Mouse (Mus musculus) right cerebral cortex, adult 2 months (tissue): Measurements from ENCODE around the gene Foxn1.
A peak's percentile ranks its signal among the peaks of the same experiment; 100 is the strongest.

ENCODE experiments used
- DNase-seq, 2 experiments: peaks; one replicate each; pipeline ENCODE4 v3.0.0; 2021 to 2022; ENCODE audit warnings: low spot score in 2 of 2

Gene Foxn1

DNA sequence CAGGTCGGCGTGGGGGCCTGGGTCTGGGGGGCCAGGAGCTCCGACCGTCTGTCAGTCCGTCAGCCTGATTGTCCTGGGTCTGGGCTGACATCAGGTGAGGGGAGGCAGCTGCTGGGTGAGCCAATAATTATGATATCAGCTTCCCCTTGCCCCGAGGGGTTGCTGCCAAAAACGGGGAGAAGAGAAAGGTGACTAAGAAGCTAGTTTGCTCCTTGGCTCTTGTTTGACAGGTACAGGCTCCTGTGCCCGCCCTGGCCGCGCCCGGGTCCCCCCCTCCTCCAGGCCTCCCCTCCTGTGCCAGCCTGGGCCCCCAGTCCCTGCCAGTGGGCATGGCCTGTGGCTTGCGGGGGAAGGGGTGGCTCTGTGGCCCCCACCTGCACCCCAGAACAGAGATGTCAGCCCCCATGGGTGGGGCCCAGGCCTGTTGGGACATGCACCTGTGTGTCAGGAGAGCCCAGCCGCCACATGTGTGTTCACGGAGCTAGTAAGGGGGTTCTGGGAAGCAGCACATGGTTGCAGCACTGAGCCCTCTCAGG lies at the start of gene Foxn1:
TSS of gene Foxn1 (minus strand) at position 51 of the 536 bp plus-strand sequence.
- no peak for DNase-seq

DNA sequence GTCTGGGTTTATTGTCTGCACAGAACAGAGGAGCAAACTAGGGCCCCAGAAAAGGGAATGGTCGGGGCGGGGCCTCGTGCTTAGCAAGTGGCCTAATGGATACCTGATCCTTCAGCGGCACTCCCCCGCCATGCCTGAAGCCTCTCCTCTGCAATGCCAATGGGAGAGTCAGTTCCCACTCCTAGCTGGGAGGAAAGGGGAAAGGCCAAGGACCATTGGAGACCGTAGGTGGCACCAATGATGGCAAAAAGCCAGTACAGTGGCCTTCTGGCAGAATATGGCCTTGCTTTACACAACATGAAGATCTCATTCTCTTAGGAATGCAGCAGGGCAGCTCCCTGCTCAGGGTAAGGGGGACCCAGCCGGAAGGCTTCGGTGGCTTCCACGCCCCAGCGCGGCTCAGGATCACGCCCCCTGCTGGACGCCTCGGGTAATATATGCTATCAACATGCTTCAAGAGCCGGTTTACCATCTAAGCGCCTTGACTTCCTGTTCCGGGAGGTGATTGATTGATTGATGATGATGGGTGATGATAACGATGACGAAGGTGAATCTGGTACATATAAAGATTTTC lies 49.5 kb upstream of the Foxn1 start:
- no peak for DNase-seq

DNA sequence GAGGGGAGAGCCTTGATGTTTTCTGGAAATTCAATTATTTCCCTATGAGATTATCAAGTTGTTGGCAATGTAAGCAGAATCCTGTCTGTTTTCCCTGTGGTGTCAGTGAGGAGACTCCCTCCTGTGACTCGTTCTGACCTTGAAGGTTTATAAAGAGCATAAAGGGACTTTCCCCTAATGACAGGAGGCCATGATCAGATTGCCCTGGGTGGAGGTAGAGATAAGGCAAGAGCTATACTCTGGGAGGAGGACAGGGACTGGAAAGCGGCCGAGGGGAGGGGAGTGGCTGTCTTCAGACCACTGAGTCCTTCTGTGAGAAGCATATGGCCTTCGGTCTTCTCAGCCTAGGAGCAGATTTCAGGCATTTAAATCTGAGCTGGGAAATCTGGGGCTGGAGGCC lies 47.7 kb upstream of the Foxn1 start:
- DNase-seq = no peak

DNA sequence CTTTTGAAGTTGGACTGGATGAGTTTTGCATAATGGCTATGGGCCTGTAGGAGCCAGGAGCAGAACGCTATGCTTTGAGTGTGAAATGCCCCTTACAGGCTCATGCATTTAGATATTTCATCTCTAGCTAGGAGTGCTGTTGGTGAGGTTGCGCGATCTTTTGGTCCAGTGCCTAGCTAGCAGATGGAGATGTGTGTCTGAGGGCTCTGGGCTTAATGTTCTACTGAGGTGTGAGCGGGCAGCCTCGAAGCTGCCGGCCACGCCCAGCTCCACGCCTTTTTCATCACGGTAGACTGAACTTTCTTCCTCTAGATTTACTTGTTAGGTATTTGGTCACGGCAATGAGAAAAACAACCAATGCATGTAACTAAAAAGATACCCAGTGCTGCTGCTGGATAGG lies 44.8 kb upstream of the Foxn1 start:
- no peak for DNase-seq

DNA sequence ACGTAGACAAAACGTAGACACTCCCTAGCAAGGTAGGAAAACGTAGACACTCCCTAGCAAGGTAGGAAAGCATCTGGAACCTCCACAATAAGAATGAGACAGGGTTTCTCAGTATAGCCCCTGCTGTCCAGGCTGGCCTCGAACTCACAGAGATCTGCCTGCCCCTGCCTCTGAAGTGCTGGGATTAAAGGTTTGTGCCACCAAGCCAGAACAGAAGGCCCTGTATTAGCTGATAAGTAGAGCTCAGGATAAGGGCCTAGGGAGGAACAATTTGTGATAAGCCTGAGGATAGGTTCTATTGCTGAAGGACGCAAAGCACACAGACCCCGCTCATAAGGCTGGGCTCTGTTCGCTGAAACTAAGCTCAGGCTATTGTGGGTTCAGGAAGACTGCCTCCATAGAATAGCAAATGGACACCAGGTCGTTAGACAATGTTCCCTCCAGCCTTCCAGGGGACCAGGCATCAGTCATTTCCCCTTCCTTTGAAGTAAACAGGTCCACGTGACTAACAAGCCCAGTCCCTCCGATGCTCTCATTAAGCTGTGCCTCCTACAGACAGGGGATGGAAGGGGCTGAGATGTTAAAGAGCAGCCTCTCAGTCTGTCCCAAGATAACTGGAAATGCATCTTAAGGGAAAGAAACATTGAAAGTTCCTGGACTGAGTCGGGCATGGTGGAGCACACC lies 44.0 kb upstream of the Foxn1 start:
- DNase-seq = no peak

DNA sequence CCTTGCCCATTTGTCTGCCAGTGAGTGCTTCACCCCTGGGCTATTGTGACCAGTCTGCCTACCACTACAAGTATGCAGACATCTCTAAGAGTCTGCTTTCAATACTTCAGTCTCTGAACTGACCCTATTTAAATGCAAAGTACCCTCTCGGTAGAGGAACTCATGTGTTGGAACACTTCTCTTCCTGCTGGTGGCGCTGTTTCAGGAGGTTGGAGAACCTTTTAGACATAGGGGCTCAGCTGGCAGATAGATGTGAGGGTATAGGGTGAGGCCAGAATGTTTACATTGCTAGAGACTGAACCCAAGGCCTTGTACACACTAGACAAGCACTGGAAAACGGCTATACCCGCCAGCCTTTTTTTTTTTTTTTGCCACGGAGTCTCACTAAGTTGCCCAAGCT lies 42.0 kb upstream of the Foxn1 start:
- DNase-seq = no peak

DNA sequence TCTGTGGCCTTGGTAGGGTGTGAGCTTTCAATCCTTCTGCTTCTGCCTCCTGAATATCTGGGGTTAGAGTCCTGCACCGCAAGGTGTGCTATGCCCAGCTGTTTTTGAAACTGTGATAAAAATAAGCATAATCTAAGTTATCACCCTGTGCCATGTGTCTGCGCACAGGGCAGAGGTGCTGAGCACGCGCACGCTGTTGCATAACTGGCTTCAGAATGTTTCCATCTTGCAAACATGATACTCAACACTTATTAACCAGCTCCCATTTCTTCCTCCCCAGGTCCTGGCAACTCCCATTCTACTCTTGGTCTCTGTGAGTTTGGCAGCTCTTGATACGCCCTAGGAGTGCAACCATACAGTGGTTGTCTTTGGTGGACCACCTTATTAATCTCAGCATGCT lies 41.3 kb upstream of the Foxn1 start:
- DNase-seq = no peak

DNA sequence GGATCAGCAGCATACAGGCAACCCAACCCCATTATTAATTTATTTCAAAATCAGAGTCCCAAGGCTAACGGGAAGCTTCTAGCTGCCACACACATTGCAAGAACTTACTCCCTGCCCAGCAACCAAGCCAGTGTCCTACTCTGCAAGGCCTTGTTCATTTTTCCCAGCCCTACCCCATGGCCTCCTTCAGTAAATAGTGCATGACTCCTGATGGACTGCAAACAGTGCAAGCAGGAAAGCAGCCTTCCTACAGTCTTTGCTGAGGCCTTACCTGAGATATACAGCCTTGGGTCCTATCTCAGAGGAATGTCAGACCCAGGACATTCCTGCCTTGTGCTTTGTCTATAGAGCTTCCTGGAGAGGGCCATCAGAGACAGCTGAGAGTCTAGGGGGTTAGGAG lies 39.2 kb upstream of the Foxn1 start:
- DNase-seq = no peak

DNA sequence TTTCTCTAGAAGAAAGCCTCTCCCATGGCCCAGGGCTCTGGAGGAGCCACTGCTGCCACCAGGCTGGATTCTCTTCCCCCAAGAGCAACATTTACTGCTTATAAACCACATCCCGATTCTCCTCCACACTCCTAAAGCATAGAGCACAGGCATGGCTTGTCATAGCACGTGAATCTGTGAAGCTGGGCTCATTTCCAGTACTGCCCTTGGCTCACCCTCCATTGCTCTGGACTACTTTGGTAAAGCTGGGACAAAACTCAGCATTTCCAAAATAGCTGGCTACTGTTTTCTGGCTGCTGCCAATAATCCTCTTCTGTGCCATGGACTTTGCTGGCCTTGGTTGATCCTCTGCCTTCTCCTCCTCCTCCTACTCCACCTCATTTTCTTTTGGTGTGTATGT lies 38.0 kb upstream of the Foxn1 start:
- peak in 1 of 2 experiments; percentile 11 for DNase-seq

DNA sequence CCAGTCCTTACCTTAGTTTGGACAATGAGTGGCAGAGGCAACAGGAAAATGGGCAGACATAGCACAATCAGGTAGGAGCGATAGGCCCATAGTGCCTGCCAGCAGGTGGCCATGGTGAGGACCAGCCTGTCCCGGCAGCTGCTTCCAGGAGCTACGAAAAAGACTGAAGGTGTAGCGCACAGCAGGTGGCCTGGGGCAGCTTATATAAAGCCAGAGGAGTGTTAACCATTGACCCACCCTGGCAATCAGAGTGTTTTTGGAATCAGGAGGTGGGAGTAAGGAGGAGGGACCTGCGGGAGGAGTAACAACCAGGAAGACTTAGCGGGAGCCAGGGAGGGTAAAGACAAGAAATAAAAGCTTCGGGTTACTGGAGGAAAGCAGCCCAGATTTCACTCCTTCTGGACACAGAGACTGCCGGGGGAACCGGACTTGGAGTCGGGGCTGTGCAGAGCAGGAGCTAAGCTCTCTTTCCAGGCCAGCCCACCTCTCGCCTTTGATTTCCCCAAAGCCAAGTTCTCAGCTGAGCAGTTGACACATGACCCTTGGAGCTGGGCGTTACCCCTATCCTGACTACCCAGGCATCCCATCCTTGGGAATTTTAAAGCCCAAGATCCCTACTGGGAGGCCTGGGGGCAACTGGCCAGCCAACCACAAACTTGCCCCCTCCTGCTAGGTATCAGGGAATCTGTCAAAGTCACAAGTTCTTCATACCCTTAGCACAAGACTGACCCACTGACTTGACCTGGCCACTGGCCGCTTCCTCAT lies 35.9 kb upstream of the Foxn1 start, which contains the start of gene Slc13a2:
TSS of gene Slc13a2 (minus strand) at position 163 of the 765 bp plus-strand sequence.
- no peak for DNase-seq

DNA sequence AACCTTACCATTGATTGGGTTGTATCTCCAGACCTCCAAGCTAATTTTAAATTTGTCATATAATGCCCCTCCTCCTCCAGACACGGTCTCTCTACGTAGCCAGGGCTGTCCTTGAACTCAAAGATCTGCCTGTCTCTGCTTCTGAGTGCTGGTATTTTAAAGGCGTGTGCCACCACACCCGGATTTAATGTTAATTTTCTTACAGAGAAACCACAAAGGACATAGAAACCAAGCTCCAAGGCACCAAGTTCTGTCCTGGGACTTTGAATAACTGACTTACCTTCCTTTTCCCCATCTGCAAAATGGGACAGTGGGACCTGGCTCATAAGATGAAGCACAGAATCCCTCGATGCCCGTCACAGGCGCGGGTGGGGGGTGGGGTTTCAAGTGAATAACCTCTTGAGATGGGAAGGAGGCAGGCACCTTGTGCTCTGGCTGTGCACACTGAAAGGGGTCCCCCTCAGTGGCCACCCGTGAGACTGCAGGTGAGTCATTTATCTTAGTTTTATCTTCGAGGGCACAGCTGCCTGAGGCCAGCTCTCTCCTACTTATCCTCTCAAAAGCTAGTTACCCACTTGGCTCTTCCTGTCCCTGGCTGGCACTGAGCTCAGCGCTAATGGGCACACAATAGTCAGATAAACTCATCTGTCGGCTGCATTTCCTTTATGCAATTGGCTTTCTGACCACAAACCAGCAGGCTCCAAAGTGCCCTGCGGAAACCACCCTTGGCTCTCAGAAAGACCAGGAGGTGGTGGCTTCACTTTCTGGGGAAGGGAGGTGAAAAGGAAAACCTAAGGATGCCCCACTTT lies 35.0 kb upstream of the Foxn1 start:
- DNase-seq = no peak

DNA sequence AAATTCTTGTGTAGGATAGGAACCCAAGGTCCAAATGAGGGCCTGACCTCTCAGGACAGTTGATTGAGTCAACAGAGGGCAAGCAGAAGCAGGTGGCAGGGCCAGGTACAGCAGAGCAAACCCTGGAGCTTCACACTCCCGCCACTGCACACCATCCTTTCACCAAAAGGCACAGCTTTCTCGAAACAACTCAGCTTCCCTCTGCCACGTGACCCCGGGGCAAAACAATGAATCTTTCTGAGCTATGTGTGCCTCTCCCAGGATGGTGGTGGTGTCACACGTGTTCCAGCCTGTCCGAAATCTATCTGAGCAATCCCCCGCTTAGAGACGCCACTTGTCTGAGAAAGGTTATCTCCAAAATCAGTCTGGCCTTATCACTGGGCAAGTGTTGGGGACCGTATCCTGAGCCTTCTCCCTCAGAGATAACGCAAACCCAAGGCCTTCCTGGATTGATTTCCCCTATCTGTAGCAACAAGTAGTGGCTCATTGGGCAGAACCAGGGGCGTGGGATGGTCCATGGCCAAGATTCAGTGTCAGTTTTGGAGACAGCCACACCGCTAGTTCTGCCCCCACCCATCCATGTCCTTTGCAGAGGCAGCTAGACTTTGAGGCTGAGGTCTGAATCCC lies 34.0 kb upstream of the Foxn1 start:
- no peak for DNase-seq

DNA sequence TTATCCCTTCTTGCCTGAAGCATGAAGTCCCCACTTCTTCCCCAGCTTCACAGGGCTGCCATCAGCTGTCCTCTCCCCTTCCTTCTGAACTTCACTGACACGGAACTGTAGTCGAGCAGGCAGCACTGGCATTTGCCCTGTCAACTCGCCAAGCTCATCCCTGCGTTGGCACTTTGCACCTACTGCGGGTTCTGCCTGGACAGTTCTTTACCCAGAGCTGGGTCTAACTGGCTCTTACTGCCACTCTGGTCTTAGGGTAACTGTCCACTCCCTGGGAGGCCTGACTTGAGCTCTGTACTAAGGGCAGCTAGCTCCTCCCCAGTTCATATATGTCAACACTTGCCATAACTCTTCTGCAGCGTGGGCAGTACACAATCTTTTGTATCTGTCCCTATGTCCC lies 30.5 kb upstream of the Foxn1 start:
- DNase-seq = no peak

DNA sequence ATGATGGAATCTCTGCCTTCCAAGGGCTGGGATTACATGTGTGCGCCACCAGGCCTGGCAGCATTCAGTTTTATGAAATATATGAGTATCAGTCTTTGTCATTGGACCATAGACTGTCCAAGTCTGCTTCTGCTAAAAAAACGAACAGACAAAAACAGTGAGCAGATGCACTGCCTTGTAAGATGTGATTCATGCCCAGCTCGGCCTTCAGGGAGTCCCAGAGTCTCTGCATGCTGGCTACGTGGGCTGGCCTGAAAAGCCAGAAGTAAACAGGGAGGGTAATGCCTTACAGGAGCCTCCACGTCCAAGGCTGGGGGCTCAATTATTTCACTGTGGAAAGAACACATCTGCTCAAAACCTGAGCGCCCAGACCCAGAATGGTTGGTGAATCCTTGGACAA lies 26.5 kb upstream of the Foxn1 start:
- DNase-seq = peak; percentile 19 to 31

DNA sequence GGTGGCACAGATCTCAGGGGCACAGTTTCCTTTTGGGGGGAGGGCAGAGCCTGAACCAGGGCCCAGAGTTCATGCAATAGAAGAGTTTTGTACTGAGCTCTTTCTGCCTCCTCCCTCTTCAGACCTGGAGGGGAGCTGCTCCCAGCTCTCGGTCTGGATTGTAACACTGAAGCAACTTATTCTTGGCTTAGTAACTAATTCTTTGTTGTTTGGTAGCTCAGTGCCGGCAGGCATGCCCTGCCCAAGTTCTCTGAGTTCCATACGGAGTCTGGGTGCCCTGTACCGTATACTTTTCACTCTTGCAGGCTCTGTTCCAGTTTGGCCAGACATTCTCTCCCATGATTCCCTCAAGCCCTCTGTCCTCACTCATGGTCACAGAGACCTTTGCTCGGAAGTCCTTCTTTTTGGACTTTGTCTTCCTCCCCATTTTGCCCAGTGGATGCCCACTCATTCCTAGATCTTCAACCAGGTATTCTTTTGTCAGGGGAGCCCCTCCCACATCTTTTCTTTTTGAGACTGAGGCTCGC lies 26.0 kb upstream of the Foxn1 start:
- peak in 1 of 2 experiments; percentile 3 for DNase-seq

DNA sequence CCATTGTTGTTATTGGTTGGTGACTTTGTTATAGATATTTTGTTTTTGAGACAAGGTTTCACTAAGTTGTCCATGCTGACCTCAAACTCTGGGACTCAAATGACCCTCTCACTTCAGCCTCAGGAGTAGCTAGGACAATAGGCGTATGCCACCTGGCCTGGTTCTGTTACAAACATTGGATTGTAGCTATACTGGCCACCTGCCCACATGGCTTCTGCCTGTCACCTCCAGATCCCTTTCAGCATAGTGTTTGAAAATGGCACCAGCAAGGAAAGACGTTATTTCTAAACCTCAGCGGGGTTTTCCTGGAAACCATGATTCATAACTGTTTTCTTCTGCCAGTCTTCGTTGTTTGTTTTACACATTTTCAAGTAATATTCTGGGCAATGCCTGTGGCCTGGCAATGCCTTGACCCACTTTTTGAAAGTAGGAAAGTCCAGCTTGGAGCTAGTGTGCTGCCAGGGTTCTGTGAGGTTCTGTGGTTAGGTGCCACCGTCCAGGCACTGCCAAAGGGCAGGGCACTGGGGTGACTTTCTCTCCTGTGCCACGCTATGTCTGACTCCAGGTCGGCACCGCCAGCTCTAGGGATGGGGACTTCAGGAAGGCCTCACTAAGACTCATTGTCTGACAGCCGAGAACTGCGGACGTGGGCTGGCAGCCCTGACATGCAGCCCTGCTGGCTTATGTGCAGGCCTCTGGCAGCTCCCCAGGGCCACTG lies 25.4 kb upstream of the Foxn1 start:
- DNase-seq = peak in 1 of 2 experiments; percentile 14

DNA sequence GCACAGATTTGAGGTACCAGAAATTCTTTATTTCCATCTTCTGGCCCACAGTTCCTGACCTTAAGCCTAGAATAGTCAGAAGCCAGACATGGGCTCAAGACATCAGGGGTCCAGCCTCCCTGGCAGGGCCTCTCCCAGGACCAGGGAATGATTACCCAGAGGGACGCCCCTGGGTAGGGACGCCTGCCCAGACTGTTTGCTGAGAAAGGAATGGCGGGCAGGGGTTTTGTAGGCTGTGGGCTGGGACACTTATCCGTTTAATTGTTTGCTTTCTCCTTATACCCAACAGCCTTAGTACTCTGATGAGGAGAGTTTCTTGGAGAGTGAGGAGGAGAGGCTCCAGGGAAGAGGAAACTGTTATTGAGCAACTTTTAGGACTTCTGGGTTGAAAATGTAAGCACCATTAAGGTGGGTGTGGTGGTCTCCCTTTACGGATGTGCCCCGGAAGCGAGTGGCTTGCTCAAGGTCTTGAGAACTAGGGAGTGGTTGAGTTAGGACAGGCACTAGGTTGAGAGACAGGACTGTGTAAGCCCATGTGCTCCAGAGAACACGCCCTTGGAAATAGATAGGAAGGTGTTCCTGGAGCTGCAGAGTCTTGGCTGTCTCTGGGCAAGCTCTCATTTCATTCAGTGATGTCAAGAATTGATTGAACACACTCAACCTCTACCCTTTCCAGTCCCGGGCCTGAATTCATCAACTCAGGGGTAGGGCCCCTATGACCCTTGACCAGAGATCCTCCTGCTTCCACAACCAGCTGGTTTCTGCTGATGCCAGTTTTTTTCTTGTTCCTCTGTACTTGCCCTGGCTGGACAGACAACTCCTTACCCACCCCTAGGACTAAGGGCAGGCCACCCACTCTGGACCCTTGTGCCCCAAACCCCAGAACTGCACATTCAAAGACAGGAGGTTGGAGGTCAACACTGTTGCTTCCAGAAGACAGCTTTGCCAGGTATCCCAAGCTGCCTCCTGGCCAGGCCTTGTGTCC lies 22.2 kb upstream of the Foxn1 start:
- no peak for DNase-seq

DNA sequence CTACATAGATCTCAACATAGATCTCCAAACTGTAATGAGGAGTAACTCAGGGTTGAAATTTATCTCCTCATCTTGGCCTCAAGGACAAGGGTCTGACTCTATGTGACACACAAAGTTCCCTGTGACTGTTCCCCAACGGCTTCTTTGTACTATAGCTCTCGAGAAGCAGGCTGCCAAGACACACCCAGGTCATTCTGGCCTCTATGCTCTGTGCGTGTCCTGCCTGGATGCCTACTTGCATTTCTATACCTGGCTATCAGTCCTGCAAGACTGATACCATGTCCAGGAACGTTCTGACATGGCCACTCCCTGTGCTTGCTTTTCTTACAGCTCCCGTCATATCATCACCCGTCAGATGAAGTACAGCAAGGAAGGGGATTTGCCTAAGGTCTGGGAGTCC lies 15.7 kb upstream of the Foxn1 start:
- DNase-seq = no peak

DNA sequence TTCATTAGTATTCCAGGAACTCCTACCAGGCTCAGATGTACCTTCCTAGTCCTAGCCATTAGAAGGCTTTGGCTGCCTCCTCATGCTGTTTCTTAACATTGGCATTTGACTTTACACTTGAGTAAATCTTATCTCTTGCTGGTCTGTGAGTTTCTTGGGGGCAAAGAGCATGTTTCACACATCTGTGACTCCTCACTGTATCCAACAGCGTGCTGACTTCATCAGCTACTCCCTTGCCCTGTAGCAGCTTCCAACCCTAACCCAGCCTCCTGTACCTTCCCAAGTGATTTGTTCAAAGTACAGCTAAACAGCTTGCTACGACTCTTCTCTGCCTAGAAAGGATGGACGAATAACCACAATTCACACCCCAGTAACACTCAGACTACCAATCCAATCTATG lies 15.1 kb upstream of the Foxn1 start:
- no peak for DNase-seq
